In the genomic region with DNA sequence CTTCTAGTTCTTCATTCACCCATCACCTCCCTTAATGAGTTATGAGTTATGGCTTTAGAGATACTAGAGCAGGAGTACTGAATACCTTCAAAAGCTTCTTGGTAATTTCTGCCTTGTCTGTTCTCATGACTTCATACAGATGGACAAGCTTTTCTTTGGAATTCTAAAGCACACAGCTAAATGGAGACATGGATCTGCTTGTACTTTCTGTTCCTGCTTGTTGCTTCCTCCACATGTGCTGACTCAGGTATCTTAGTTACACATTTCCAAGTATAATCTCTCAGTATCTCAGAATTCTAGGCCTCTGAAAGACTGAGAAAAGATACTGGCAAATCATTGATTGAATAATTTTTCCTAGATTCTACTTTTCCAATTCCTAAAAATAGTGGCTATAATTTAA, we compare ENCODE assay signal across 23 mouse cellular contexts.
"Had no signal": no experiment of that assay in that cellular context is flagged by ENCODE, and none has a peak within 500 bp of the region (broad histone marks: within the 10 kb centered on the region; RNA-seq: fewer than 3 reads in every experiment).

No protein-coding gene starts in this region.

- H3K4me1 ChIP-seq: heart, embryonic 13.5 days; heart, embryonic 15.5 days; hindbrain, embryonic 13.5 days; hindbrain, embryonic 15.5 days; kidney, embryonic 15.5 days; limb, embryonic 13.5 days; limb, embryonic 15.5 days; liver, embryonic 12.5 days had no signal

- H3K4me3 ChIP-seq: heart, adult 2 months; heart, embryonic 13.5 days; heart, embryonic 15.5 days; hindbrain, embryonic 13.5 days; hindbrain, embryonic 15.5 days; kidney, embryonic 15.5 days; limb, embryonic 13.5 days; limb, embryonic 15.5 days; liver, embryonic 12.5 days had no signal

- H3K36me3 ChIP-seq: heart, embryonic 13.5 days; heart, embryonic 15.5 days; hindbrain, embryonic 13.5 days; hindbrain, embryonic 15.5 days; kidney, embryonic 15.5 days; limb, embryonic 13.5 days; limb, embryonic 15.5 days; liver, embryonic 12.5 days had no signal

- ATAC-seq: hindbrain, postnatal 0 days; liver, embryonic 12.5 days had no signal

- H3K27ac ChIP-seq: heart, adult 2 months; heart, embryonic 13.5 days; heart, embryonic 15.5 days; hindbrain, embryonic 13.5 days; hindbrain, embryonic 15.5 days; hindbrain, postnatal 0 days; kidney, embryonic 15.5 days; limb, embryonic 13.5 days; limb, embryonic 15.5 days; liver, embryonic 12.5 days; liver, embryonic 14.5 days had no signal

- DNase-seq: gastrocnemius, postnatal 14 days; gastrocnemius, postnatal 36 days; heart, adult 11 months; heart, adult 2 months; heart, postnatal 14 days; heart, postnatal 36 days; kidney, adult 11 months; kidney, adult 8-10 months; kidney, postnatal 10 days; kidney, postnatal 25 days; layer of hippocampus, adult 9-11 months; layer of hippocampus, postnatal 36 days; left cerebral cortex, postnatal 4 days had no signal

- H3K27me3 ChIP-seq: heart, embryonic 13.5 days; heart, embryonic 15.5 days; hindbrain, embryonic 13.5 days; hindbrain, embryonic 15.5 days; kidney, embryonic 15.5 days; limb, embryonic 13.5 days; limb, embryonic 15.5 days; liver, embryonic 12.5 days had no signal
